Mouse (Mus musculus): ENCODE results near the gene Ubr3.
"Not testable (repeated sequence)": the region's sequence is repeated elsewhere in the genome, so short reads cannot be mapped to it uniquely, and the experiment has no call there.

The Ubr3 gene

GRCm38 (mm10) chr2:69912801-69913200 lies 15.8 kb downstream of the Ubr3 start:
- DNase-seq = no peak

GRCm38 (mm10) chr2:69917301-69917700 lies 20.3 kb downstream of the Ubr3 start:
- no peak for DNase-seq

GRCm38 (mm10) chr2:69924943-69925342 lies 27.9 kb downstream of the Ubr3 start:
- DNase-seq = no peak

- DNase-seq = no peak
Observed at GRCm38 (mm10) chr2:69936331-69936730, 39.3 kb downstream of the Ubr3 start.

GRCm38 (mm10) chr2:69939226-69939625 lies 42.2 kb downstream of the Ubr3 start:
- DNase-seq = no peak

- no peak for DNase-seq
Observed at GRCm38 (mm10) chr2:69939649-69940048, 42.6 kb downstream of the Ubr3 start.

- no peak for DNase-seq
Observed at GRCm38 (mm10) chr2:69941391-69942030, 44.5 kb downstream of the Ubr3 start.

- no peak for DNase-seq
Observed at GRCm38 (mm10) chr2:69952849-69953248, 55.8 kb downstream of the Ubr3 start.

GRCm38 (mm10) chr2:69955635-69956034 lies 58.6 kb downstream of the Ubr3 start:
- no peak for DNase-seq

- DNase-seq = no peak
Observed at GRCm38 (mm10) chr2:69957622-69958021, 60.6 kb downstream of the Ubr3 start.

GRCm38 (mm10) chr2:69974896-69975295 lies 77.8 kb downstream of the Ubr3 start:
- no peak for DNase-seq

GRCm38 (mm10) chr2:69989224-69989623 lies 92.2 kb downstream of the Ubr3 start:
- no peak for DNase-seq

GRCm38 (mm10) chr2:69990647-69991046 lies 93.6 kb downstream of the Ubr3 start:
- DNase-seq = no peak

- not testable (repeated sequence) for DNase-seq
Observed at GRCm38 (mm10) chr2:69994082-69994736, 97.2 kb downstream of the Ubr3 start.

- no peak for DNase-seq
Observed at GRCm38 (mm10) chr2:69994779-69995178, 97.7 kb downstream of the Ubr3 start.

GRCm38 (mm10) chr2:69999097-69999770 lies 102.2 kb downstream of the Ubr3 start:
- no peak for DNase-seq

- DNase-seq = no peak
Observed at GRCm38 (mm10) chr2:70000316-70000715, 103.3 kb downstream of the Ubr3 start.

- no peak for DNase-seq
Observed at GRCm38 (mm10) chr2:70006492-70006891, 109.4 kb downstream of the Ubr3 start.

GRCm38 (mm10) chr2:70012941-70013340 lies 115.9 kb downstream of the Ubr3 start:
- no peak for DNase-seq

- DNase-seq = no peak
Observed at GRCm38 (mm10) chr2:70018236-70018635, 121.2 kb downstream of the Ubr3 start.

GRCm38 (mm10) chr2:70024454-70024853 lies 127.4 kb downstream of the Ubr3 start:
- DNase-seq = no peak

GRCm38 (mm10) chr2:70025711-70026110 lies 128.7 kb downstream of the Ubr3 start:
- DNase-seq = no peak

GRCm38 (mm10) chr2:70031472-70031871 lies 134.4 kb downstream of the Ubr3 start:
- no peak for DNase-seq

- DNase-seq = no peak
Observed at GRCm38 (mm10) chr2:70034895-70035294, 137.8 kb downstream of the Ubr3 start.
